Mouse (Mus musculus) heart, postnatal 0 days (tissue): ENCODE results near the gene Baiap2. TPM values are rescaled to one million over a fixed set of nuclear protein-coding genes. Genes with fewer than 3 reads are reported as not detected.

ENCODE experiments used
- ATAC-seq: fragments of 200-750 bp; cut with Nextera tagmentation; 2 replicates; pipeline ENCODE4 v1.8.0; 2017; ENCODE audit warnings: low read depth, moderate number of reproducible peaks, moderate library complexity; ENCODE audit not compliant: insufficient read depth
- DNase-seq: peaks from one replicate; pipeline ENCODE4 v3.0.0-alpha.2; 2016; ENCODE audit warnings: low spot score
- H3K27ac ChIP-seq: fragments of 300-500 bp; sonication (generic); 2 replicates; pipeline ENCODE4 v1.5.1; 2014; ENCODE audit warnings: low read depth, mild to moderate bottlenecking
- H3K27me3 ChIP-seq: fragments of 300-500 bp; sonication (generic); 2 replicates; pipeline ENCODE4 v1.6.1; 2014; ENCODE audit warnings: low read length, mixed read lengths; ENCODE audit not compliant: control insufficient read depth, insufficient read depth
- H3K36me3 ChIP-seq: fragments of 300-500 bp; sonication (generic); replicated peaks from 2 replicates; pipeline ENCODE4 v1.6.1; 2014; ENCODE audit warnings: low read length, mixed read lengths; ENCODE audit not compliant: control insufficient read depth, insufficient read depth
- H3K4me1 ChIP-seq: fragments of 300-500 bp; sonication (generic); 2 replicates; pipeline ENCODE4 v1.6.1; 2014; ENCODE audit warnings: antibody characterized with exemption; ENCODE audit not compliant: control insufficient read depth, insufficient read depth
- H3K4me2 ChIP-seq: fragments of 300-500 bp; sonication (generic); 2 replicates; pipeline ENCODE4 v1.6.1; 2014; ENCODE audit warnings: low read depth, mild to moderate bottlenecking, low read length, moderate library complexity
- H3K4me3 ChIP-seq: fragments of 300-500 bp; sonication (generic); 2 replicates; pipeline ENCODE4 v1.5.1; 2014; ENCODE audit warnings: low read depth, low read length
- H3K9ac ChIP-seq: fragments of 300-500 bp; sonication (generic); replicated peaks from 2 replicates; pipeline ENCODE4 v1.6.1; 2014; ENCODE audit warnings: low read depth, low read length, mixed read lengths
- H3K9me3 ChIP-seq: fragments of 300-500 bp; sonication (generic); replicated peaks from 2 replicates; pipeline ENCODE4 v1.6.1; 2016; ENCODE audit warnings: low read length; ENCODE audit not compliant: control insufficient read depth
- CTCF ChIP-seq: IDR thresholded peaks from 2 replicates; pipeline ENCODE4 v1.5.1; 2016; ENCODE audit warnings: antibody characterized with exemption, control low read depth, low read depth
- EP300 ChIP-seq: IDR thresholded peaks from 2 replicates; pipeline ENCODE4 v1.6.1; 2016; ENCODE audit warnings: antibody characterized with exemption, low read depth
- WGBS: fragments of 180-500 bp; shearing (Covaris S2); extraction: QIAGEN DNeasy Blood & Tissue Kit; methylation state at CpG from one replicate; pipeline ENCODE4 v1.1.7; 2014; 5-methylcytosine and 5-hydroxymethylcytosine counted together
- polyA plus RNA-seq: library from polyadenylated mRNA; unstranded; fragments of >200 nt; fragmentation: Nextera tagmentation; extraction: Ambion mirVana; gene quantifications from 2 replicates; pipeline ENCODE4 v1.2.1, GENCODE M21; 2015
- total RNA-seq: library from RNA; depleted of rRNA; stranded (reverse); fragments of >200 nt; gene quantifications from 2 replicates; pipeline ENCODE4 v1.2.3, GENCODE M21; 2014; ENCODE audit warnings: low replicate concordance

Baiap2 gene
- total and polyA plus RNA-seq, 2 experiments from 2014 or later: 8.2 to 22.0 TPM

DNA sequence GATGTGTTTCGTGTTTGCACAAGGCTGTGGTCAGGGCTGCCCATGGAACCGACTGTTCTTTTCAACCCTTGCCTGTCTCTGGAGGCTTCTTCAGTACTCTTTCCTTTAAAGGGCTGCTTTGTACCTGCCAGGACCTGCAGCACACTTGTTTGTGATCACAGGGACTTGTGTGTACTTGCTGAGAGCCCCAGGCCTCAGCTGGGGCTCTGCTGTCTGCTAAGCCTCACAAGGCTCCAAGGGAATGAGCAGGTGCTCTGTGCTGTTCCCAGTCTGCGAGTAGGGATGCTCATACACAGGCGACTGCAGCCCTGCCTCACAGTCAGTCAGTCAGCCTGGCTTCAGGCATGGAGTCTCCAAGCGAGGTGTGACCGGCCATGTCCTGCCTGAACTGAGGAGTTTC, 23.7 kb downstream of the Baiap2 start:
- ATAC-seq (no peak), DNase-seq (no peak)
- Histone ChIP-seq H3K4me3 (no peak overlapping the region), H3K9me3 (no peaks in the 10 kb centered on the region), H3K27ac (no peak overlapping the region), H3K36me3 (0 out of 2 replicates have a peak, but pooled peaks cover 15% of the 10 kb centered on the region), H3K27me3 (no peaks in the 10 kb centered on the region), H3K4me2 (no peak overlapping the region), H3K9ac (no peak overlapping the region), H3K4me1 (no peaks in the 10 kb centered on the region)
- 84% methylated on average over 6 of the region's 6 CpGs for WGBS
- TF ChIP-seq EP300 (no peak), CTCF (no peak)

DNA sequence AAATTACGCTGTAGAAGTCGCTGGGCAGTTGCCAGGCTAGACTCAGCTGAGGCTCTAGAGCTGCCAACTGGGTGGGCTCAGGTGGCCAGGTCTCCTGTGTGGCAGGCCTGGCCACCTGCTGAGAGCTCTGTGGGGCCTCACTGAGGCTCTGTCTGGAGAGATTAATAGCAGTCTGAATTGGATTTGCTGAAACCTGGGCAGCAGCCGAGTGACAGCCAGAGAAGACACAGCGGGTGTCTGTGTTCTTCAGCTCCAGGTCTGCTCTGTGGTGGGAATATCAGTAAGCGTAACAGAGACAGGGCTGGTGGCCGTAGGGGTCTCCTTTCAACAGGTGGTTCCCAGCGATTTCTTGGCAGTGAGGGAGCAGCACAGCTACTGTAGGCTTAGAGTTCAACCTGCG, 24.8 kb downstream of the Baiap2 start:
- WGBS: 90% methylated on average over 8 of the region's 8 CpGs
- Histone ChIP-seq H3K36me3 (0 out of 2 replicates have a peak, but pooled peaks cover 15% of the 10 kb centered on the region), H3K27me3 (no peaks in the 10 kb centered on the region), H3K4me3 (no peak overlapping the region), H3K4me1 (no peaks in the 10 kb centered on the region), H3K27ac (no peak overlapping the region), H3K4me2 (no peak overlapping the region), H3K9me3 (no peaks in the 10 kb centered on the region), H3K9ac (no peak overlapping the region)
- DNase-seq (no peak), ATAC-seq (no peak)
- TF ChIP-seq CTCF: no peak
- no peak for TF ChIP-seq EP300

DNA sequence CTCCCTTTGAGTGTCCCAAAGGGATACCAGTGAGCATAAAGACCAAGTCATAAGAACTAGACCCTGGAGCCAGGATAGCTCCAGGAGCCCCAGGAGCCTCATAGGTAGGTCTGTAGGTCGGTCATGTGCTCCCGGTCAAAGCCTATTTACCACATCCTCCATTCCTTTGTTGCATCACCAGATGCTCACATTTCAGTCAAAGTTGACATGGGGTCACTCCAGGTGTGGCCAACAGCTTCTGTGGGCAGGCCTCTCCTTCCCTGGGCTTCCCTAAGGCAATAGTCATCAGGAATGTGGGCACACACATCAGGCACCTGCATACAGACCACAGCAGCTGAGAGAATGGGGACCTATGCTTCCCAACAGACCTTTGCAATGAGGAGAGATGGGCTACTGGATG, 25.3 kb downstream of the Baiap2 start:
- no peak for DNase-seq
- Histone ChIP-seq H3K9ac (no peak overlapping the region), H3K4me2 (no peak overlapping the region), H3K36me3 (0 out of 2 replicates have a peak, but pooled peaks cover 15% of the 10 kb centered on the region), H3K4me3 (no peak overlapping the region), H3K27me3 (no peaks in the 10 kb centered on the region), H3K9me3 (no peaks in the 10 kb centered on the region), H3K27ac (no peak overlapping the region), H3K4me1 (no peaks in the 10 kb centered on the region)
- WGBS: 100% methylated on average over 2 of the region's 2 CpGs
- ATAC-seq: no peak
- no peak for TF ChIP-seq CTCF
- TF ChIP-seq EP300: no peak

DNA sequence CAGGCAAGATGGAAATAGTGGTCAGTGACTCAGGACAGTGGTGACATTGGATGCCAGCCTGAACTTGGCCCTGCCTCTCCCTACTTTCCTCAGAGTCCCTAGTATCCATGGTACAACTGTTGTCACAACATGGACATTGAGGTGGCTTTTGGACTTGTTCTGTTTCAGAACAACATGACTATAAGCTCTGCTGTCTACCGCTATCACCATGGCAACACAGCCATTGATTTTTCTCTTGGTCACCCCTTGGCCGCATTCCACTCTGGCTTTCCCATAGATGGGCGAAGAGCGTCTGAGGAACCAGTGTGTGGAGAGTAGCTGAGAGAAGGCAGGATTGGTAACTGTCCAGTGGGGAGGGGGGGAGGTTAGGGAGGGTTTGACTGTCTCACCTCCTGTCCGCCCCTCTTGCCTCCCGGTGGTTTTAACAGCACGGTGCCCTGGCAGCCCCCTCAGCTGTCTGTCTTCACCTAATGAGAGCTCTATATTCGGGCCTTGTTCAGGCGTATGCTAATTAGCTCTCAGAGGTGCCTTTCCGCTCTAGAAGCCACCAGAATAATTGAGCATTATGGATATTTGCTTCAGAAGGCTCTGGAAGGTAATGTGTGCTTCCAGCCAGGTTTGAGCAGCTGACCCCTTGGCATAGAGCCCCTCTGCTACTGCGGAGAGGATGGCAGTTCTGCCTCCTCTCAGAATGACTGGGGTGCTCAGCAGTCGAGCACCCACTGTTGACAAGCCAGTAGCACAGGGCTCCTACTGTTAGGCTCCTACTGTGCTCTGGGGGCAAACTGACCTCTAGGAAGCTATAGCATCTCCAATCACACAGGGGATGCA, 27.7 kb downstream of the Baiap2 start:
- 74% methylated on average over 12 of the region's 12 CpGs for WGBS
- no peak for ATAC-seq

DNA sequence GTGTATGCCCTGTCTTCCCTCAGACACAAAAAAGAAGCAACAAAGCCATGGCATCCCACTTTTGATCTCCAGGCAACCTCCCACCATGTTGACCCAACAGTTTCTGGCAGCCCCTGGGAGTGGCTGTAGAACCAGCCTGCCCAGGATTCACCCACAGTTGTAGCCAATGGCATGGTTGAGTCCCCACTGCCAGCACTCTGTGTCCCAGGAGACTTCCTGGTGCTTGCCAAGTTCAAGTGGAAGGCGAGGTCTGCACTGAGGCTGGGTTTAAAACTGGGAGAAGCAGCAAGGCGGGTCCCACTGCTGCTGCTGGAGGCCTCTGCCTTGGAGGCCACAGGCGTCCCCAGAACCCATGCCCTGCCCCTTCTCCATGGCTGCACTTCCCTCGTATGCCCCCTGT, 31.2 kb downstream of the Baiap2 start:
- Histone ChIP-seq H3K27me3 (no peaks in the 10 kb centered on the region), H3K9me3 (no peaks in the 10 kb centered on the region), H3K9ac (no peak overlapping the region), H3K4me2 (no peak overlapping the region), H3K36me3 (0 out of 2 replicates have a peak, but pooled peaks cover 9% of the 10 kb centered on the region), H3K4me3 (no peak overlapping the region), H3K27ac (no peak overlapping the region), H3K4me1 (no peaks in the 10 kb centered on the region)
- TF ChIP-seq EP300 (no peak), CTCF (no peak)
- DNase-seq (no peak), ATAC-seq (no peak)
- WGBS: 75% methylated on average over 4 of the region's 4 CpGs

More for the DNA sequence above, 27.7 kb downstream of the Baiap2 start:
- Histone ChIP-seq H3K4me2 (no peak overlapping the region), H3K27me3 (no peaks in the 10 kb centered on the region), H3K9me3 (no peaks in the 10 kb centered on the region), H3K36me3 (0 out of 2 replicates have a peak, but pooled peaks cover 12% of the 10 kb centered on the region), H3K4me3 (no peak overlapping the region), H3K9ac (no peak overlapping the region), H3K27ac (no peak overlapping the region), H3K4me1 (no peaks in the 10 kb centered on the region)
- no peak for TF ChIP-seq CTCF
- no peak for TF ChIP-seq EP300
- no peak for DNase-seq
